Mouse (Mus musculus) myocyte (in vitro differentiated cells): ENCODE results near the gene Auts2.

ENCODE experiments used
- CEBPB ChIP-seq: IDR thresholded peaks from 2 replicates; pipeline ENCODE4 v1.6.1; 2011; ENCODE audit warnings: mild to moderate bottlenecking, moderate library complexity; ENCODE audit not compliant: poor library complexity, insufficient read depth, severe bottlenecking
- E2F4 ChIP-seq: IDR thresholded peaks from one replicate; pipeline ENCODE4 v1.6.1; 2011; ENCODE audit warnings: mild to moderate bottlenecking, control low read depth, moderate library complexity; ENCODE audit not compliant: insufficient read depth
- MAX ChIP-seq: IDR thresholded peaks from one replicate; pipeline ENCODE4 v1.6.1; 2011; ENCODE audit warnings: low read depth, mild to moderate bottlenecking, control low read depth
- MYOD1 ChIP-seq, 3 experiments: IDR thresholded peaks; one replicate each; pipeline ENCODE4 v1.6.1; 2011; ENCODE audit warnings: control low read depth in 2 of 3, low read depth in 2 of 3, mild to moderate bottlenecking in 2 of 3, moderate library complexity in 1 of 3; ENCODE audit not compliant: insufficient read length in 2 of 3, control insufficient read depth in 1 of 3
- MYOG ChIP-seq, 3 experiments: IDR thresholded peaks; one replicate each; pipeline ENCODE4 v1.6.1; 2011; ENCODE audit warnings: control low read depth in 2 of 3, low read depth in 2 of 3, mild to moderate bottlenecking in 2 of 3; ENCODE audit not compliant: insufficient read length in 2 of 3, control insufficient read depth in 1 of 3, insufficient read depth in 1 of 3
- POLR2A ChIP-seq: IDR thresholded peaks from one replicate; pipeline ENCODE4 v1.6.1; 2011; ENCODE audit warnings: low read depth, mild to moderate bottlenecking, control low read depth, moderate library complexity; ENCODE audit not compliant: insufficient read length
- POLR2AphosphoS2 ChIP-seq: IDR thresholded peaks from one replicate; pipeline ENCODE4 v1.6.1; 2011; ENCODE audit warnings: low read depth, control low read depth; ENCODE audit not compliant: insufficient read length
- REST ChIP-seq: IDR thresholded peaks from one replicate; pipeline ENCODE4 v1.6.1; 2011; ENCODE audit warnings: mild to moderate bottlenecking, control low read depth, moderate library complexity; ENCODE audit not compliant: insufficient read depth, insufficient read length
- TCF12 ChIP-seq: IDR thresholded peaks from one replicate; pipeline ENCODE4 v1.6.1; 2011; ENCODE audit warnings: mild to moderate bottlenecking, control low read depth; ENCODE audit not compliant: poor library complexity, insufficient read depth, severe bottlenecking
- TCF3 ChIP-seq: IDR thresholded peaks from one replicate; pipeline ENCODE4 v1.6.1; 2011; ENCODE audit warnings: low read depth, control low read depth; ENCODE audit not compliant: insufficient read length
- USF1 ChIP-seq: IDR thresholded peaks from one replicate; pipeline ENCODE4 v1.6.1; 2011; ENCODE audit warnings: low read depth, mild to moderate bottlenecking, control low read depth, moderate library complexity

DNA sequence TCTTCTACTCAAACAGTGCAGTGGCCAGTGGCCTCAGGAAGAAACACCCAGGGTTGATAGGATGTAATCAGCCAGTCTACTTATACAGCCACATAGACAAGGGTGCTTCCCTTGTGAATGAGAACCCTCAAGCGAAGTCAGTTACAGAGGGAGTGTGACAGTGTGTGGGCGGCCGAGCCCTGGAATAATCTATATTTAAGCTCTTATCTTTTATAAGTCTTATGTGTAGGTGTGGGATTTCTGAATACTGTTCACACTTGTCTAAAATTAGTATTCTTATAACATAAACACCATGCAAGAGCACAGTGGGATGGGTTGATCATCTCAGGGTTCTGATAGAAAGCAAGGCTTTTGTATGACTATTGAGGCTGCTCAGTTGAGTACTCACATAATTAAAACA is 411.2 kb downstream of the Auts2 start:
- no peak for TF ChIP-seq REST
- TF ChIP-seq POLR2A, result no peak
- no peak for TF ChIP-seq MAX
- TF ChIP-seq TCF12, result no peak
- TF ChIP-seq MYOD1 (IDR thresholded peaks at IDR 0.05; ENCODE audit: control insufficient read depth in 1 of 3, insufficient read length in 2 of 3, low read depth in 2 of 3), result no peak
- no peak for TF ChIP-seq POLR2AphosphoS2
- TF ChIP-seq USF1, result no peak
- TF ChIP-seq CEBPB, result no peak
- no peak for TF ChIP-seq MYOG (IDR thresholded peaks at IDR 0.05; ENCODE audit: control insufficient read depth in 1 of 3, insufficient read depth in 1 of 3, insufficient read length in 2 of 3, low read depth in 2 of 3)
- no peak for TF ChIP-seq TCF3
- TF ChIP-seq E2F4, result no peak
